Mouse (Mus musculus) heart, adult 2 months (tissue): Measurements from ENCODE around the gene Get4. TPM values are rescaled to one million over a fixed set of nuclear protein-coding genes. Genes with fewer than 3 reads are reported as not detected.

ENCODE experiments used
- DNase-seq, 2 experiments: peaks; one replicate each; pipeline ENCODE4 v3.0.0; 2021
- H3K27ac ChIP-seq: fragments of 200-600 bp; 2 replicates; pipeline ENCODE4 v1.8.1; 2022
- H3K27me3 ChIP-seq: fragments of 200-500 bp; 2 replicates; pipeline ENCODE4 v1.6.1; 2012; ENCODE audit warnings: mild to moderate bottlenecking, low read length, inconsistent platforms, mixed read lengths; ENCODE audit not compliant: control insufficient read depth, insufficient read depth
- H3K36me3 ChIP-seq: fragments of 200-500 bp; 2 replicates; pipeline ENCODE4 v1.6.1; 2012; ENCODE audit warnings: low read length, inconsistent platforms; ENCODE audit not compliant: control insufficient read depth, insufficient read depth
- H3K4me1 ChIP-seq: fragments of 200-500 bp; 2 replicates; pipeline ENCODE4 v1.6.1; 2011; ENCODE audit warnings: low read length; ENCODE audit not compliant: control insufficient read depth, insufficient read depth
- H3K4me3 ChIP-seq: fragments of 200-600 bp; 2 replicates; pipeline ENCODE4 v1.8.1; 2022
- H3K79me2 ChIP-seq: fragments of 200-500 bp; replicated peaks from 2 replicates; pipeline ENCODE4 v1.6.1; 2012; ENCODE audit warnings: mild to moderate bottlenecking, inconsistent platforms, low read length, moderate library complexity, mixed read lengths; ENCODE audit not compliant: control insufficient read depth, insufficient read depth
- H3K9ac ChIP-seq: fragments of 200-500 bp; 2 replicates; pipeline ENCODE4 v1.6.1; 2012; ENCODE audit warnings: low read depth, mild to moderate bottlenecking, control low read depth, inconsistent platforms, low read length, mixed read lengths
- CTCF ChIP-seq: fragments of 200-600 bp; IDR thresholded peaks from 2 replicates; pipeline ENCODE4 v1.8.1; 2022; ENCODE audit warnings: antibody characterized with exemption, mild to moderate bottlenecking, moderate library complexity
- EP300 ChIP-seq: fragments of 200-500 bp; IDR thresholded peaks from 2 replicates; pipeline ENCODE4 v1.6.1; 2011; ENCODE audit warnings: low read depth, low read length, control low read depth; ENCODE audit not compliant: insufficient read depth
- POLR2A ChIP-seq: fragments of 200-500 bp; IDR thresholded peaks from 2 replicates; pipeline ENCODE4 v1.6.1; 2011; ENCODE audit warnings: mild to moderate bottlenecking, low read depth, low read length, control low read depth; ENCODE audit not compliant: insufficient read depth
- WGBS: fragments of 180-500 bp; shearing (Covaris S2); methylation state at CpG from one replicate; pipeline ENCODE4 v1.1.7; 2018; 5-methylcytosine and 5-hydroxymethylcytosine counted together
- intact Hi-C: fragments of 180-260 bp; cut with DNase I; formaldehyde crosslinking; loops from one replicate; pipeline ENCODE4 v1.15.1; 2025
- polyA plus RNA-seq: library from polyadenylated mRNA; depleted of rRNA; stranded (reverse); fragments of >200 nt; gene quantifications from 2 replicates; pipeline ENCODE4 v1.2.3, GENCODE M21; 2012
- total RNA-seq, 2 experiments: library from RNA; stranded (reverse); gene quantifications; 2 replicates each; pipeline ENCODE4 v1.2.3; 2021

Get4 gene
- total and polyA plus RNA-seq, 3 experiments, result 38.2 to 57.3 (median 45.4) TPM

- intact Hi-C loops, result no loop called here
- Histone ChIP-seq H3K9ac (no peak overlapping the region), H3K4me3 (no peak overlapping the region), H3K36me3 (no peaks in the 10 kb centered on the region), H3K27me3 (no peaks in the 10 kb centered on the region), H3K79me2 (no peaks in the 10 kb centered on the region), H3K4me1 (no peaks in the 10 kb centered on the region), H3K27ac (no peak overlapping the region)
- no peak for DNase-seq
- WGBS, result 94% methylated on average over 3 of the region's 3 CpGs
- no peak for TF ChIP-seq EP300
- no peak for TF ChIP-seq CTCF
- no peak for TF ChIP-seq POLR2A
These were observed 23.8 kb upstream of the Get4 start for GRCm38 (mm10) chr5:139228318-139228717.

- no peak for DNase-seq
- intact Hi-C loops, result no loop called here
These were observed 22.4 kb upstream of the Get4 start for GRCm38 (mm10) chr5:139229716-139230115.

GRCm38 (mm10) chr5:139232083-139232482, 20.0 kb upstream of the Get4 start:
- TF ChIP-seq CTCF (no peak), EP300 (no peak), POLR2A (no peak)
- Histone ChIP-seq H3K4me3 (no peak overlapping the region), H3K79me2 (no peaks in the 10 kb centered on the region), H3K9ac (no peak overlapping the region), H3K27me3 (no peaks in the 10 kb centered on the region), H3K36me3 (no peaks in the 10 kb centered on the region), H3K4me1 (no peaks in the 10 kb centered on the region), H3K27ac (no peak overlapping the region)
- WGBS, result 79% methylated on average over 3 of the region's 3 CpGs
- intact Hi-C loops, result no loop called here
- no peak for DNase-seq

More at GRCm38 (mm10) chr5:139229716-139230115, 22.4 kb upstream of the Get4 start:
- no peaks in the 10 kb centered on the region for H3K4me1 ChIP-seq
- 98% methylated on average over 3 of the region's 3 CpGs for WGBS
- no peaks in the 10 kb centered on the region for H3K36me3 ChIP-seq
- no peak overlapping the region for H3K27ac ChIP-seq
- H3K9ac ChIP-seq, result no peak overlapping the region
- H3K79me2 ChIP-seq, result no peaks in the 10 kb centered on the region
- TF ChIP-seq POLR2A (no peak), EP300 (no peak), CTCF (no peak)
- no peaks in the 10 kb centered on the region for H3K27me3 ChIP-seq
- no peak overlapping the region for H3K4me3 ChIP-seq

- no peak for DNase-seq
These were observed 17.7 kb upstream of the Get4 start for GRCm38 (mm10) chr5:139234423-139234822.

GRCm38 (mm10) chr5:139237436-139237835, 14.7 kb upstream of the Get4 start:
- H3K4me1 ChIP-seq, result no peaks in the 10 kb centered on the region; the same call in 1 of the 2 replicates
- WGBS, result 62% methylated on average over 4 of the region's 4 CpGs
- no peak for DNase-seq
- TF ChIP-seq CTCF, result no peak
- no peak for TF ChIP-seq EP300
- TF ChIP-seq POLR2A, result no peak
- no peak overlapping the region for H3K27ac ChIP-seq
- intact Hi-C loops, result no loop called here
- no peak overlapping the region for H3K4me3 ChIP-seq
- no peaks in the 10 kb centered on the region for H3K27me3 ChIP-seq
- H3K9ac ChIP-seq, result no peak overlapping the region
- no peaks in the 10 kb centered on the region for H3K79me2 ChIP-seq
- no peaks in the 10 kb centered on the region for H3K36me3 ChIP-seq

More at GRCm38 (mm10) chr5:139234423-139234822, 17.7 kb upstream of the Get4 start:
- Histone ChIP-seq H3K4me3 (no peak overlapping the region), H3K27me3 (no peaks in the 10 kb centered on the region), H3K9ac (no peak overlapping the region), H3K27ac (no peak overlapping the region), H3K36me3 (no peaks in the 10 kb centered on the region), H3K4me1 (no peaks in the 10 kb centered on the region), H3K79me2 (no peaks in the 10 kb centered on the region)
- intact Hi-C loops, result no loop called here
- WGBS, result 92% methylated on average over 4 of the region's 4 CpGs
- TF ChIP-seq POLR2A, result no peak
- TF ChIP-seq CTCF, result no peak
- no peak for TF ChIP-seq EP300

- H3K27me3 ChIP-seq, result no peaks in the 10 kb centered on the region
- WGBS, result 61% methylated on average over 15 of the region's 15 CpGs
- H3K9ac ChIP-seq, result no peak overlapping the region
- no peaks in the 10 kb centered on the region; the same call in 1 of the 2 replicates for H3K4me1 ChIP-seq
- intact Hi-C loops, result no loop called here
- H3K36me3 ChIP-seq, result no peaks in the 10 kb centered on the region
- no peak overlapping the region for H3K27ac ChIP-seq
- DNase-seq, result no peak
- no peaks in the 10 kb centered on the region for H3K79me2 ChIP-seq
- TF ChIP-seq CTCF (no peak), EP300 (peak; percentile 64; the same call in 1 of the 2 replicates)
- no peak overlapping the region for H3K4me3 ChIP-seq
These were observed 10.9 kb upstream of the Get4 start for GRCm38 (mm10) chr5:139241022-139241761.
